Mouse (Mus musculus) heart, adult 2 months (tissue): ENCODE measurements at regions not wholly inside any gene's neighbourhood (a gene's known extent, or its start where the extent isn't known, plus 50 kb on each side); places are given as distances from the start of the nearest gene placed in this dataset.

Experiments used
- CTCF ChIP-seq: fragments of 200-600 bp; IDR thresholded peaks from 2 replicates; pipeline ENCODE4 v1.8.1; 2022; ENCODE audit warnings: antibody characterized with exemption, mild to moderate bottlenecking, moderate library complexity
- POLR2A ChIP-seq: fragments of 200-500 bp; IDR thresholded peaks from 2 replicates; pipeline ENCODE4 v1.6.1; 2011; ENCODE audit warnings: mild to moderate bottlenecking, low read depth, low read length, control low read depth; ENCODE audit not compliant: insufficient read depth

- no peak for TF ChIP-seq CTCF
- no peak for TF ChIP-seq POLR2A
These were observed 197.7 kb downstream of the H2al1j start for GRCm38 (mm10) chrX:11525326-11525725.
